Mouse (Mus musculus) neural tube, embryonic 14.5 days (tissue): ENCODE results near the gene Ttll5. TPM values are rescaled to one million over a fixed set of nuclear protein-coding genes. Genes with fewer than 3 reads are reported as not detected.

Experiments used
- ATAC-seq: fragments of 200-750 bp; cut with Nextera tagmentation; 2 replicates; pipeline ENCODE4 v1.8.0; 2017; ENCODE audit warnings: low read depth, mild to moderate bottlenecking, moderate TSS enrichment, moderate library complexity
- H3K27ac ChIP-seq: fragments of 300-500 bp; sonication (generic); 2 replicates; pipeline ENCODE4 v1.5.1; 2014; ENCODE audit warnings: low read depth, mild to moderate bottlenecking, control low read depth, low read length, moderate library complexity, mixed read lengths
- H3K27me3 ChIP-seq: fragments of 300-500 bp; sonication (generic); 2 replicates; pipeline ENCODE4 v1.6.1; 2014; ENCODE audit warnings: low read length; ENCODE audit not compliant: control insufficient read depth, insufficient read depth
- H3K36me3 ChIP-seq: fragments of 300-500 bp; sonication (generic); 2 replicates; pipeline ENCODE4 v1.6.1; 2014; ENCODE audit warnings: low read length, mixed read lengths; ENCODE audit not compliant: control insufficient read depth, insufficient read depth
- H3K4me1 ChIP-seq: fragments of 300-500 bp; sonication (generic); 2 replicates; pipeline ENCODE4 v1.6.1; 2014; ENCODE audit warnings: low read length; ENCODE audit not compliant: control insufficient read depth, insufficient read depth
- H3K4me2 ChIP-seq: fragments of 300-500 bp; sonication (generic); 2 replicates; pipeline ENCODE4 v1.6.1; 2014; ENCODE audit warnings: mild to moderate bottlenecking, low read depth, low read length, control low read depth
- H3K4me3 ChIP-seq: fragments of 300-500 bp; sonication (generic); 2 replicates; pipeline ENCODE4 v1.5.1; 2014; ENCODE audit warnings: low read depth, low read length, control low read depth, mixed read lengths
- H3K9ac ChIP-seq: fragments of 300-500 bp; sonication (generic); replicated peaks from 2 replicates; pipeline ENCODE4 v1.6.1; 2014; ENCODE audit warnings: low read depth, mild to moderate bottlenecking, control low read depth, low read length, mixed read lengths
- H3K9me3 ChIP-seq: fragments of 300-500 bp; sonication (generic); 2 replicates; pipeline ENCODE4 v1.6.1; 2016; ENCODE audit warnings: low read length; ENCODE audit not compliant: control insufficient read depth
- WGBS: fragments of 180-500 bp; shearing (Covaris S2); extraction: QIAGEN DNeasy Blood & Tissue Kit; methylation state at CpG from one replicate; pipeline ENCODE4 v1.1.7; 2014; 5-methylcytosine and 5-hydroxymethylcytosine counted together
- polyA plus RNA-seq: library from polyadenylated mRNA; unstranded; fragments of >200 nt; fragmentation: Nextera tagmentation; extraction: Ambion mirVana; gene quantifications from 2 replicates; pipeline ENCODE4 v1.2.1, GENCODE M21; 2014

Gene Ttll5
- polyA plus RNA-seq, 1 experiment from 2014 or later: 18.0 TPM

GRCm38 (mm10) chr12:86014174-86014573 is 189.7 kb downstream of the Ttll5 start:
- no peaks in the 10 kb centered on the region for H3K36me3 ChIP-seq
- H3K9me3 ChIP-seq: no peaks in the 10 kb centered on the region
- 95% methylated on average over 2 of the region's 2 CpGs for WGBS
- no peak overlapping the region for H3K27ac ChIP-seq
- no peak overlapping the region for H3K9ac ChIP-seq
- no peak overlapping the region for H3K4me2 ChIP-seq
- H3K4me3 ChIP-seq: no peak overlapping the region
- ATAC-seq: no peak
- H3K27me3 ChIP-seq: no peaks in the 10 kb centered on the region
- no peaks in the 10 kb centered on the region for H3K4me1 ChIP-seq

- no peaks in the 10 kb centered on the region for H3K27me3 ChIP-seq
- no peaks in the 10 kb centered on the region for H3K36me3 ChIP-seq
- no peaks in the 10 kb centered on the region for H3K4me1 ChIP-seq
- H3K27ac ChIP-seq: no peak overlapping the region
- no peak overlapping the region for H3K4me3 ChIP-seq
- no peak overlapping the region for H3K9ac ChIP-seq
- 88% methylated on average over 3 of the region's 3 CpGs for WGBS
- H3K9me3 ChIP-seq: no peaks in the 10 kb centered on the region
- ATAC-seq: no peak
- H3K4me2 ChIP-seq: no peak overlapping the region
Measured at GRCm38 (mm10) chr12:86014621-86015020, 190.2 kb downstream of the Ttll5 start.

- H3K36me3 ChIP-seq: no peaks in the 10 kb centered on the region
- H3K9me3 ChIP-seq: no peaks in the 10 kb centered on the region
- ATAC-seq: no peak
- no peak overlapping the region for H3K9ac ChIP-seq
- no peak overlapping the region for H3K27ac ChIP-seq
- 82% methylated on average over 2 of the region's 2 CpGs for WGBS
- H3K4me2 ChIP-seq: no peak overlapping the region
- H3K4me3 ChIP-seq: no peak overlapping the region
- no peaks in the 10 kb centered on the region for H3K27me3 ChIP-seq
- H3K4me1 ChIP-seq: no peaks in the 10 kb centered on the region
Measured at GRCm38 (mm10) chr12:86015114-86015513, 190.7 kb downstream of the Ttll5 start.

GRCm38 (mm10) chr12:86017360-86017759 is 192.9 kb downstream of the Ttll5 start:
- H3K27ac ChIP-seq: no peak overlapping the region
- no peak overlapping the region for H3K9ac ChIP-seq
- H3K9me3 ChIP-seq: no peaks in the 10 kb centered on the region
- H3K4me2 ChIP-seq: no peak overlapping the region
- no peaks in the 10 kb centered on the region for H3K27me3 ChIP-seq
- no peaks in the 10 kb centered on the region for H3K36me3 ChIP-seq
- no peak for ATAC-seq
- no peak overlapping the region for H3K4me3 ChIP-seq
- 85% methylated on average over 5 of the region's 5 CpGs for WGBS
- no peaks in the 10 kb centered on the region for H3K4me1 ChIP-seq

- H3K27ac ChIP-seq: no peak overlapping the region
- WGBS: 80% methylated on average over 6 of the region's 6 CpGs
Measured at GRCm38 (mm10) chr12:86021583-86021982, 197.1 kb downstream of the Ttll5 start.

GRCm38 (mm10) chr12:86022282-86022984 is 198.0 kb downstream of the Ttll5 start:
- no peak overlapping the region for H3K4me3 ChIP-seq
- no peaks in the 10 kb centered on the region for H3K9me3 ChIP-seq
- no peak overlapping the region for H3K4me2 ChIP-seq
- WGBS: 67% methylated on average over 9 of the region's 9 CpGs
- H3K4me1 ChIP-seq: peaks cover 10% of the 10 kb centered on the region; the same call in 1 of the 2 replicates
- ATAC-seq: no peak
- H3K9ac ChIP-seq: no peak overlapping the region
- no peaks in the 10 kb centered on the region for H3K27me3 ChIP-seq
- H3K36me3 ChIP-seq: no peaks in the 10 kb centered on the region
- no peak overlapping the region for H3K27ac ChIP-seq

More at GRCm38 (mm10) chr12:86021583-86021982, 197.1 kb downstream of the Ttll5 start:
- Histone ChIP-seq H3K9ac (no peak overlapping the region), H3K27me3 (no peaks in the 10 kb centered on the region), H3K36me3 (no peaks in the 10 kb centered on the region), H3K9me3 (no peaks in the 10 kb centered on the region), H3K4me1 (peaks cover 10% of the 10 kb centered on the region; the same call in 1 of the 2 replicates), H3K4me2 (no peak overlapping the region), H3K4me3 (no peak overlapping the region)
- ATAC-seq: no peak

GRCm38 (mm10) chr12:86023081-86023871 is 198.8 kb downstream of the Ttll5 start:
- no peak overlapping the region for H3K9ac ChIP-seq
- peaks cover 10% of the 10 kb centered on the region; the same call in 1 of the 2 replicates for H3K4me1 ChIP-seq
- no peaks in the 10 kb centered on the region for H3K27me3 ChIP-seq
- H3K4me3 ChIP-seq: no peak overlapping the region
- 74% methylated on average over 4 of the region's 4 CpGs for WGBS
- no peaks in the 10 kb centered on the region for H3K36me3 ChIP-seq
- H3K4me2 ChIP-seq: no peak overlapping the region
- no peak overlapping the region for H3K27ac ChIP-seq
- no peak for ATAC-seq
- H3K9me3 ChIP-seq: no peaks in the 10 kb centered on the region

GRCm38 (mm10) chr12:86024426-86024825 is 200.0 kb downstream of the Ttll5 start:
- no peaks in the 10 kb centered on the region for H3K36me3 ChIP-seq
- no peak overlapping the region for H3K9ac ChIP-seq
- peaks cover 10% of the 10 kb centered on the region; the same call in 1 of the 2 replicates for H3K4me1 ChIP-seq
- ATAC-seq: no peak
- H3K4me2 ChIP-seq: no peak overlapping the region
- H3K27me3 ChIP-seq: no peaks in the 10 kb centered on the region
- WGBS: 53% methylated on average over 4 of the region's 4 CpGs
- no peak overlapping the region for H3K4me3 ChIP-seq
- H3K9me3 ChIP-seq: no peaks in the 10 kb centered on the region
- H3K27ac ChIP-seq: no peak overlapping the region

GRCm38 (mm10) chr12:86025480-86025879 is 201.0 kb downstream of the Ttll5 start:
- Histone ChIP-seq H3K9me3 (no peaks in the 10 kb centered on the region), H3K4me2 (no peak overlapping the region), H3K27ac (no peak overlapping the region), H3K9ac (no peak overlapping the region), H3K4me3 (no peak overlapping the region), H3K4me1 (peaks cover 10% of the 10 kb centered on the region; the same call in 1 of the 2 replicates), H3K27me3 (no peaks in the 10 kb centered on the region), H3K36me3 (no peaks in the 10 kb centered on the region)
- no peak for ATAC-seq
- 90% methylated on average over 6 of the region's 6 CpGs for WGBS
